Mouse (Mus musculus) midbrain, embryonic 11.5 days (tissue): ENCODE measurements around the gene Cfap44. TPM values are rescaled to one million over a fixed set of nuclear protein-coding genes. Genes with fewer than 3 reads are reported as not detected.

ENCODE experiments used
- ATAC-seq: fragments of 200-750 bp; cut with Nextera tagmentation; 2 replicates; pipeline ENCODE4 v1.8.0; 2017; ENCODE audit warnings: moderate TSS enrichment, moderate library complexity; ENCODE audit not compliant: low FRiP score
- DNase-seq: peaks from one replicate; pipeline ENCODE4 v3.0.0; 2015; ENCODE audit warnings: low spot score; ENCODE audit errors: missing footprints
- H3K27ac ChIP-seq: fragments of 300-500 bp; sonication (generic); 2 replicates; pipeline ENCODE4 v1.5.1; 2014; ENCODE audit warnings: low read depth, low read length
- H3K27me3 ChIP-seq: fragments of 300-500 bp; sonication (generic); 2 replicates; pipeline ENCODE4 v1.6.1; 2014; ENCODE audit warnings: mild to moderate bottlenecking, low read length, moderate library complexity, mixed read lengths; ENCODE audit not compliant: control insufficient read depth, insufficient read depth
- H3K36me3 ChIP-seq: fragments of 300-500 bp; sonication (generic); 2 replicates; pipeline ENCODE4 v1.6.1; 2014; ENCODE audit warnings: mild to moderate bottlenecking, low read length, moderate library complexity, mixed read lengths; ENCODE audit not compliant: control insufficient read depth, insufficient read depth
- H3K4me1 ChIP-seq: fragments of 300-500 bp; sonication (generic); 2 replicates; pipeline ENCODE4 v1.6.1; 2014; ENCODE audit warnings: low read length; ENCODE audit not compliant: control insufficient read depth, insufficient read depth
- H3K4me2 ChIP-seq: fragments of 300-500 bp; sonication (generic); 2 replicates; pipeline ENCODE4 v1.6.1; 2014; ENCODE audit warnings: mild to moderate bottlenecking, moderate library complexity
- H3K4me3 ChIP-seq: fragments of 300-500 bp; sonication (generic); 2 replicates; pipeline ENCODE4 v1.5.1; 2014; ENCODE audit warnings: low read depth, low read length
- H3K9ac ChIP-seq: fragments of 300-500 bp; sonication (generic); 2 replicates; pipeline ENCODE4 v1.6.1; 2014; ENCODE audit warnings: low read length
- H3K9me3 ChIP-seq: fragments of 300-500 bp; sonication (generic); 2 replicates; pipeline ENCODE4 v1.6.1; 2016; ENCODE audit warnings: low read length; ENCODE audit not compliant: control insufficient read depth
- WGBS: fragments of 180-500 bp; shearing (Covaris S2); extraction: QIAGEN DNeasy Blood & Tissue Kit; methylation state at CpG from one replicate; pipeline ENCODE4 v1.1.7; 2014; 5-methylcytosine and 5-hydroxymethylcytosine counted together
- polyA plus RNA-seq: library from polyadenylated mRNA; unstranded; fragments of >200 nt; fragmentation: Nextera tagmentation; extraction: Ambion mirVana; gene quantifications from 2 replicates; pipeline ENCODE4 v1.2.1, GENCODE M21; 2014

Gene Cfap44
- polyA plus RNA-seq, 1 experiment from 2014 or later = 0.89 TPM

GRCm38 (mm10) chr16:44529691-44530090 is 135.1 kb downstream of the Cfap44 start:
- no peaks in the 10 kb centered on the region for H3K27me3 ChIP-seq
- 8% methylated on average over 8 of the region's 8 CpGs for WGBS
- H3K9me3 ChIP-seq = no peaks in the 10 kb centered on the region; the same call in 1 of the 2 replicates
- peaks cover 12% of the 10 kb centered on the region for H3K36me3 ChIP-seq
- H3K9ac ChIP-seq = peak overlapping the region; percentile 40; the same call in 1 of the 2 replicates
- H3K4me3 ChIP-seq = no peak overlapping the region
- ATAC-seq = peak; percentile 0; the same call in 1 of the 2 replicates
- no peak for DNase-seq
- H3K4me2 ChIP-seq = peak overlapping the region; percentile 45
- peak overlapping the region; percentile 94 for H3K27ac ChIP-seq
- H3K4me1 ChIP-seq = peaks cover 60% of the 10 kb centered on the region

GRCm38 (mm10) chr16:44530191-44530590 is 135.6 kb downstream of the Cfap44 start:
- H3K36me3 ChIP-seq = peaks cover 12% of the 10 kb centered on the region
- 3% methylated on average over 9 of the region's 9 CpGs for WGBS
- peak overlapping the region; percentile 35; the same call in 1 of the 2 replicates for H3K9ac ChIP-seq
- H3K4me2 ChIP-seq = peak overlapping the region; percentile 45
- H3K4me3 ChIP-seq = peak overlapping the region; percentile 9; the same call in 1 of the 2 replicates
- H3K9me3 ChIP-seq = no peaks in the 10 kb centered on the region; the same call in 1 of the 2 replicates
- H3K27me3 ChIP-seq = no peaks in the 10 kb centered on the region
- peaks cover 61% of the 10 kb centered on the region for H3K4me1 ChIP-seq
- DNase-seq (peak; percentile 97), ATAC-seq (peak; percentile 45)
- H3K27ac ChIP-seq = peak overlapping the region; percentile 94

- Histone ChIP-seq H3K9me3 (no peaks in the 10 kb centered on the region; the same call in 1 of the 2 replicates), H3K27me3 (no peaks in the 10 kb centered on the region), H3K4me2 (peak overlapping the region; percentile 45), H3K4me3 (no peak overlapping the region; the same call in 1 of the 2 replicates), H3K9ac (no peak overlapping the region), H3K36me3 (peaks cover 12% of the 10 kb centered on the region), H3K27ac (peak overlapping the region; percentile 94), H3K4me1 (peaks cover 67% of the 10 kb centered on the region)
- peak; percentile 99 for DNase-seq
- WGBS = under 1% methylated on average over 7 of the region's 7 CpGs
- peak; percentile 95 for ATAC-seq
These were observed 136.2 kb downstream of the Cfap44 start for GRCm38 (mm10) chr16:44530829-44531228.

- ATAC-seq = peak; percentile 47
- peak overlapping the region; percentile 28 for H3K4me3 ChIP-seq
These were observed 136.7 kb downstream of the Cfap44 start for GRCm38 (mm10) chr16:44531239-44531797.

More at GRCm38 (mm10) chr16:44531239-44531797, 136.7 kb downstream of the Cfap44 start:
- Histone ChIP-seq H3K4me1 (peaks cover 68% of the 10 kb centered on the region), H3K27ac (peak overlapping the region; percentile 94), H3K4me2 (peak overlapping the region; percentile 45), H3K36me3 (peaks cover 12% of the 10 kb centered on the region), H3K9me3 (no peaks in the 10 kb centered on the region; the same call in 1 of the 2 replicates), H3K27me3 (no peaks in the 10 kb centered on the region), H3K9ac (peak overlapping the region; percentile 44)
- 4% methylated on average over 12 of the region's 12 CpGs for WGBS
- DNase-seq = peak; percentile 93

Other genes with a start within 250 kb of the Cfap44 start
- 4.1 and 4.6 TPM in 2 replicates for gene Usf3, start 221.6 kb upstream of the Cfap44 start, polyA plus RNA-seq
- 0.15 and 0.31 TPM in 2 replicates for gene Sidt1, start 61.6 kb upstream of the Cfap44 start, polyA plus RNA-seq
- gene Spice1, start 47.7 kb upstream of the Cfap44 start, polyA plus RNA-seq = 36.8 and 38.5 TPM in 2 replicates
- 37.8 and 44.7 TPM in 2 replicates for gene Boc, start 164.1 kb downstream of the Cfap44 start, polyA plus RNA-seq